Mouse (Mus musculus) heart, postnatal 36 days (tissue): ENCODE measurements around the gene Cpped1. TPM values are rescaled to one million over a fixed set of nuclear protein-coding genes. Genes with fewer than 3 reads are reported as not detected.

Source experiments
- DNase-seq, 2 experiments: peaks; one replicate each; pipeline ENCODE4 v3.0.0; 2021 to 2022
- intact Hi-C: fragments of 180-260 bp; cut with DNase I; formaldehyde crosslinking; loops from one replicate; pipeline ENCODE4 v1.15.1; 2025
- total RNA-seq, 2 experiments: library from RNA; stranded (reverse); gene quantifications; 2 replicates each; pipeline ENCODE4 v1.2.3; 2021

Gene Cpped1
- total RNA-seq, 2 experiments from 2014 or later, result 53.7 to 55.6 TPM

- DNase-seq, result no peak
- intact Hi-C loops, result no loop called here
Observed at GRCm38 (mm10) chr16:11778191-11778590, 131.1 kb downstream of the Cpped1 start.

- no peak for DNase-seq
- intact Hi-C loops, result no loop called here
Observed at GRCm38 (mm10) chr16:11776528-11776927, 132.7 kb downstream of the Cpped1 start.

- intact Hi-C loops, result no loop called here
- DNase-seq, result no peak
Observed at GRCm38 (mm10) chr16:11774321-11774720, 134.9 kb downstream of the Cpped1 start.

GRCm38 (mm10) chr16:11772318-11772717 lies 136.9 kb downstream of the Cpped1 start:
- DNase-seq, result no peak
- intact Hi-C loops, result no loop called here

GRCm38 (mm10) chr16:11757951-11758350 lies 151.3 kb downstream of the Cpped1 start:
- intact Hi-C loops, result no loop called here
- DNase-seq, result no peak

- intact Hi-C loops, result no loop called here
- no peak for DNase-seq
Observed at GRCm38 (mm10) chr16:11757471-11757870, 151.8 kb downstream of the Cpped1 start.

GRCm38 (mm10) chr16:11756598-11757245 lies 152.5 kb downstream of the Cpped1 start:
- intact Hi-C loops, result no loop called here
- DNase-seq, result no peak

GRCm38 (mm10) chr16:11755281-11756066 lies 153.8 kb downstream of the Cpped1 start:
- intact Hi-C loops, result no loop called here
- DNase-seq, result no peak

- intact Hi-C loops, result no loop called here
- no peak for DNase-seq
Observed at GRCm38 (mm10) chr16:11754136-11754535, 155.1 kb downstream of the Cpped1 start.

Other genes starting within 250 kb of the Cpped1 start
- gene Shisa9, start 74.7 kb upstream of the Cpped1 start, total RNA-seq, result not detected